Mouse (Mus musculus): ENCODE results near the gene Txndc17. TPM values are rescaled to one million over a fixed set of nuclear protein-coding genes. Genes with fewer than 3 reads are reported as not detected.
"Not testable (repeated sequence)": the region's sequence is repeated elsewhere in the genome, so short reads cannot be mapped to it uniquely, and the experiment has no call there.

Gene Txndc17
- 66.5 and 78.4 TPM in 2 replicates for polyA plus RNA-seq (2012; rRNA removed)

DNA sequence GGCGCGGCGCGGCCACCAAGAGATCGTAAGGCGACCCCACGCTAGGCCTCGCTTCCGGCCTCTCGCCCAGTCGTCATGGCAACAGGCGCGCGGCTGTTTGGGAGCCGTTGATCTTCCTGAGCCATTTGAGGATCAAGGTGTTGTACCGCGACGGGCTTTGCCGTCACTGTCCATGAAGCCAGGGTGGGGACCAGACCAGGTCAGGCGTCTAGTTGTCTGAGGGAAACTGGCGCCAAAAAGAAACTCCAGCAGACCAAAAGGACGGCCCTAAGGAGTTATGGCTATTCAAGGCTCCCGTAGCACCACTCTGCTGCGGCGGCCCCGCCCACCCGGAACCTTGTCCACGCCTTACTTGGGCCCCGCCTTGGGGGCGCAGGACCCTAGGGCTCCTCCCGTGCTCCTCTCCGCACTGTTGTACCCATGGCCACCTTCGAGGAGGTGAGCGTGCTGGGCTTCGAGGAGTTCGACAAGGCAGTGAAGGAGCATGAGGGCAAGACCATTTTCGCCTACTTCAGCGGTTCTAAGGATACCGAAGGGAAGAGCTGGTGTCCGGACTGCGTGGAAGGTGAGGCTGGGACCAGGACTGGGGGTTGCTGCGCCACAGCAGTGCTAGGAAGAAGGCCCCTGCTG is at the start of gene Txndc17, which contains the start of gene 4933427D14Rik:
Gene Txndc17, plus strand, starts transcription at position 344 of the 630 bp plus-strand sequence.
Gene 4933427D14Rik, minus strand, starts transcription at position 256 of the 630 bp plus-strand sequence.
- DNase-seq (ENCODE audit: low read depth): peak; percentile 94
- TF ChIP-seq POLR2A (IDR thresholded peaks at IDR 0.05; ENCODE audit: borderline replicate concordance, extremely low read depth, insufficient read depth, insufficient read length, poor library complexity, severe bottlenecking): peak; percentile 23; the same call in 1 of the 2 replicates
- no peak for TF ChIP-seq CTCF (IDR thresholded peaks at IDR 0.05; ENCODE audit: borderline replicate concordance, extremely low read depth, insufficient read depth, insufficient read length)

DNA sequence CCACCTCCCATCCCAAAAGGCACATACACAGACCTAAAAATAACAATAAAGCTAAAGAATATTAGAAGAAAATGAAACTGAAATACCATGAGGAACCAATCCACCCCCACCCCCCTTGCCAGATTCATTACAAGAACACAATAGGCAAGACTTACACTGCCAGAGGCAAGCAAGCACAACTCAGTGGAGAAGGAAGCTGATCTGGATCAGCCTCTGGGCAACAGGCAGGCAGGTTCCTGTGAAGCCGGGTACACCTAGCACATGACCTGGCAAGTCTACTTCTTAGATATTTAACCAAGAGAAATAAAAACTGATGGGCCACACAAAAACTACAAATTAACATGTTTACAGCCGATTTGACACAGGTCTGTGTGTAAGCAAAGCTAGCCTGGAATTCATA is 44.1 kb upstream of the Txndc17 start:
- DNase-seq (ENCODE audit: low read depth): no peak
- no peak for TF ChIP-seq CTCF (IDR thresholded peaks at IDR 0.05; ENCODE audit: borderline replicate concordance, extremely low read depth, insufficient read depth, insufficient read length)

DNA sequence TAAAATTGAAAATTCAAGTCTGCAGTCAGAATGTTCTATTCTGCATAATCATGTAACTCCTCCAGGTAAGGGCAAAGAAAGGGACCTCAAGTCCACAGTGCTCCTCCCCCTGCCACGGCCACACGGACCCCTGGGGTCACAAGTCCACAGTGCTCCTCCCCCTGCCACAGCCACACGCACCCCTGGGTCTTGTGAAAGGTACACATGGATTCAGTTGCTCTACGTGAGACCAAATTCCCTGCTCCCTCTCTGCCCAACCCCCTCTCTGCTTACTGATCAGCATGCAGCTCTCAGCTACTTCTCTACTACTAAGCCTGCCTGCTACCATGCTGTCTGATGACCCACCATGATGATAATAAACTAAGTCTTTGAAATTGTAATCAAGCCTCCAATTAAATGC is 37.5 kb upstream of the Txndc17 start:
- no peak for DNase-seq (ENCODE audit: low read depth)
- TF ChIP-seq CTCF (IDR thresholded peaks at IDR 0.05; ENCODE audit: borderline replicate concordance, extremely low read depth, insufficient read depth, insufficient read length): no peak
- no peak for TF ChIP-seq POLR2A (IDR thresholded peaks at IDR 0.05; ENCODE audit: borderline replicate concordance, extremely low read depth, insufficient read depth, insufficient read length, poor library complexity, severe bottlenecking)

DNA sequence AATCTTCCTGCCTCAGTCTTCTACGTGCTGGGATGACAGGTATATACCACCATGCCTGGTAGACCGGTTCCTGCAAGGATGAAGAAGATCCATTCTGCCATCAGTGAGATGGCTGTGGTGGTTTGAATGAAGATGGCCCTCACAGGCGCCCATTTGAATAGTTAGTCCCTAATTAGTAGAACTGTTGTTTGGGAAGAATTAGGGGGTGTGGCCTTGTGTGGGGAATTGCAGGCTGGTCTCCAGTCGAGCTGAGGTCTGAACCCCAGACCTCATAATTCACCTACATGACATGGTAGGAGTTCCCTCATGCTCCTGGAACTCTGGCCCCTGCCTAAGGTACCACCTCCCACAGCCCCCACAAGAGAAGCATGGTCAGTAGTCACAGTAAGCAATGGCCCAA is 35.4 kb upstream of the Txndc17 start:
- DNase-seq (ENCODE audit: low read depth): not testable (repeated sequence)

DNA sequence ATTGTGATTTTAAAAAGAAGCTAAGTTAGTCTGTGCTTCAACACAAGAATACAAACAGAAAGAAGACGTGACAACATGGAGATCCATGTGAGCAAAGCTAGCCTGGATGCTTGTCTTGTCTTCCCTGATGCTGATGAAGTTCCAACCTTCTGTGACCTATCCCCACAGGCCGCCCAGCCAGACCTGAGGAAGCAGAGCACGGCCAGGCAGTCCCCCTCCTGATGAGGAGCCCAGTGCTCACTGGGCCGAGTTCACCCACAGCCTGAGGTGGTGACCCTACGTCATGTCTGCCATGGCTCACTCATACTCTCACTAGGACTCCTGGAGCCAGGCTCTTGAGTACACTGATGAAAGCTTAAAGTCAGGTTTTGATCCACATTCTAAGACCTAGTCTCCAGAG is 33.8 kb upstream of the Txndc17 start:
- no peak for DNase-seq (ENCODE audit: low read depth)
- TF ChIP-seq POLR2A (IDR thresholded peaks at IDR 0.05; ENCODE audit: borderline replicate concordance, extremely low read depth, insufficient read depth, insufficient read length, poor library complexity, severe bottlenecking): no peak
- TF ChIP-seq CTCF (IDR thresholded peaks at IDR 0.05; ENCODE audit: borderline replicate concordance, extremely low read depth, insufficient read depth, insufficient read length): no peak

DNA sequence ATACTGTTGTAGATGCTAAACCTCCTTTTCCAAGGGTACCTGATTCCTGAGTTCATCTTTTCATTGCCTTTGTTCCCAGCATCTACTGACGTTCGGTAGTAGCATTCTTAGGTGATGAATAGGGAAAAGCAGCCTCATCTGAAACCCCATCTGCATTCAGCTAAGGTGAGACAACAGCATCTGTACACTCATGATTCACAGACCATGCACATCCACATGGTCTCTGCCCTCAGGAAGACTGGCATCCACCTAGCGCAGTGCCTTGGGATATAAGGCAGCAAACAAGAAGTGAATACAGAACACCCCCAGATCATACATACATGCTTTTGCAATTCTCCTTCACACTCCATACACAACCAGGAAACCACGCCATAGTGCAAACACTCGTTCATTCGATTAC is 32.6 kb upstream of the Txndc17 start:
- TF ChIP-seq POLR2A (IDR thresholded peaks at IDR 0.05; ENCODE audit: borderline replicate concordance, extremely low read depth, insufficient read depth, insufficient read length, poor library complexity, severe bottlenecking) (no peak), CTCF (IDR thresholded peaks at IDR 0.05; ENCODE audit: borderline replicate concordance, extremely low read depth, insufficient read depth, insufficient read length) (no peak)
- no peak for DNase-seq (ENCODE audit: low read depth)

DNA sequence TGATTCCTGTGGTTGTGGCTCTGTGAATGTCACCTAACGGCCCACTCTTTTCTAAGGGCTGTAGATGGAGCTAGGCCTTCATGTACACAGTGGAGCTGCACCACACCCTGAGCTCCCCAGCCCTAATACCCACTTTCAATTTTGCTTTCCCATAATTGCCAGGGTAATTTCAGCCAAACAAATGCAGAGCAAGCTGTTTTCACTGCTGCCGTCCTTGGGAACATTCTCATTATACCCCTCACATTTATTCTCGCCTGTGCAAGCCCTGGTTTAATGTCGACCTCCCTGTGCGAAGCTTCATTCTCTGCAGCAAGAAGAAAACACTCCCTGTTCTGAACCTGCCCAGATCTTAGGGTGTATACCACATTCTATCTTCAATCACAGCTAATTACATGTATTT is 31.4 kb upstream of the Txndc17 start:
- peak; percentile 50 for DNase-seq (ENCODE audit: low read depth)
- TF ChIP-seq POLR2A (IDR thresholded peaks at IDR 0.05; ENCODE audit: borderline replicate concordance, extremely low read depth, insufficient read depth, insufficient read length, poor library complexity, severe bottlenecking): no peak
- no peak for TF ChIP-seq CTCF (IDR thresholded peaks at IDR 0.05; ENCODE audit: borderline replicate concordance, extremely low read depth, insufficient read depth, insufficient read length)

DNA sequence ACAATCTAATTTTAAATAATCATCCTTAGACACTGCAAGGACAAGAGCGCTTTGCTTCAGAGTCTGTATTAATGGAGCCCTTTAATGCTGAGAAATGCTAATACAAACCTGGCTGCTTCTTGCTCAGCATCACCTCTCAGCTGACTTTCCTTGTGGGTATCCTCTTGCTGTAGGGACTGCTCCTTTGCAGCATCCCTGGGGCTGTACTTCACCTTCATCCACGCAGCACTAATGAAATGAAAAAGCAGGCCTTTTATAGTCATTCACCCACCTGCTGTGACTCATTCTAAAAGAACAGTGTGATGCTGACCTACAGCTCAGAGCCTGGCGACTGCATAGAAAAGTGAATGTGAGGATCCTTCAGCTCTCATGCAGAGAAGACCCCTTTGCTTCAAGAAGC is 30.8 kb upstream of the Txndc17 start:
- peak; percentile 67 for DNase-seq (ENCODE audit: low read depth)
- TF ChIP-seq CTCF (IDR thresholded peaks at IDR 0.05; ENCODE audit: borderline replicate concordance, extremely low read depth, insufficient read depth, insufficient read length): no peak
- TF ChIP-seq POLR2A (IDR thresholded peaks at IDR 0.05; ENCODE audit: borderline replicate concordance, extremely low read depth, insufficient read depth, insufficient read length, poor library complexity, severe bottlenecking): no peak

DNA sequence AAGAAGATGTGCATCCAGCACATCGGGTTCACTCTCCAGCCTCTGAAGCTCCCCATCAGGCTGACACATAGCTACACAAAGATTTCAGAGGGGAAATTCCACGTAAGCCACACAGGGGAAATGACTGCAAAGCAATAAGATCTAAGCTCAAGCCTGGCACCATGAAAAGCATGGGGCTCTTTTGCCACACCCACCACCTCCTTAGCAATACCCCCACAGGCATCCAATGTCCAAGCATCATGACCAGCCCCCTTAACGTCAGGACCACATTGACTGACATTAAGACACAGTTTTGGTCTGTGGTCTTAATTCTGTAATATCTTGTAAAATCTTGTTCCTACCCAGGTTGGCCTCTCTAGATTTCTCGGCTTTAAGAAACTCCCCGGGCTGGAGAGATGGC is 26.8 kb upstream of the Txndc17 start:
- TF ChIP-seq POLR2A (IDR thresholded peaks at IDR 0.05; ENCODE audit: borderline replicate concordance, extremely low read depth, insufficient read depth, insufficient read length, poor library complexity, severe bottlenecking): no peak
- no peak for TF ChIP-seq CTCF (IDR thresholded peaks at IDR 0.05; ENCODE audit: borderline replicate concordance, extremely low read depth, insufficient read depth, insufficient read length)
- no peak for DNase-seq (ENCODE audit: low read depth)

DNA sequence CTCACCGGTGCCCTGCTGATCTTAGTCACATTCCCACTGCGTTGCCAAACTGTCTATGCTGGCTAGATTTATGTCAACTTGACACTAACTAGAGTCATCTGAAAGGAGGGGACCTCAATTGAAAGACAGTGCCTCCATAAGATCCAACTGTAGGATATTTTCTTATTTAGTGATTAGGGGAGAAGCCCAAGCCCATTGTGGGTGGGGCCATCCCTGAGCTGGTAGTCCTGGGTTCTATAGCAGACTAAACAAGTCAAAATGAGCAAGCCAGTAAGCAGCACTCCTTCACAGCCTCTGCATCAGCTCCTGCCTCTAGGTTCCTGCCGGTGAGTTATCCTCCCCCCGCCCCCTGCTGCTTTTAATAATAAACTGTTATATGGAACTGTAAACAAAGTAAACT is 26.2 kb upstream of the Txndc17 start:
- no peak for TF ChIP-seq POLR2A (IDR thresholded peaks at IDR 0.05; ENCODE audit: borderline replicate concordance, extremely low read depth, insufficient read depth, insufficient read length, poor library complexity, severe bottlenecking)
- TF ChIP-seq CTCF (IDR thresholded peaks at IDR 0.05; ENCODE audit: borderline replicate concordance, extremely low read depth, insufficient read depth, insufficient read length): no peak
- no peak for DNase-seq (ENCODE audit: low read depth)

DNA sequence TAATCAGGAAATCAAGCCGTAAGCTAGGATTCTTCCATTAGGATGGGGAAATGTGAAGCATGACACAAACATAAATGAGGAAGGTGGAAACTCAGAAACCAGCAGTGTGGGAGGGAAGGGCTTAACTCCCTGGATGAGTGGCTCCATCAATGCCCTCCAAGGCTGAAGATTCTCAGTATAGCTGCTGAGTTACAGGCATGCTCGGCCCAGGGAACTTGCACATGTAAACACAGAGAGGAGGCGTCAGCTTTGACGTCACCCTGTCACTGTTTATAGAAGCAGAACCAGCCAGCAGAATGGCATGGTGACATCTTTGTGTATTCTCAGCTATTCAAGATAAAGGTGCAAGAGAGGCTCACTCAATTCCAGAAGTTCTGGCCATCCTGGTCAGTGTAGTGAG is 23.1 kb upstream of the Txndc17 start:
- TF ChIP-seq POLR2A (IDR thresholded peaks at IDR 0.05; ENCODE audit: borderline replicate concordance, extremely low read depth, insufficient read depth, insufficient read length, poor library complexity, severe bottlenecking): no peak
- no peak for TF ChIP-seq CTCF (IDR thresholded peaks at IDR 0.05; ENCODE audit: borderline replicate concordance, extremely low read depth, insufficient read depth, insufficient read length)
- DNase-seq (ENCODE audit: low read depth): no peak

DNA sequence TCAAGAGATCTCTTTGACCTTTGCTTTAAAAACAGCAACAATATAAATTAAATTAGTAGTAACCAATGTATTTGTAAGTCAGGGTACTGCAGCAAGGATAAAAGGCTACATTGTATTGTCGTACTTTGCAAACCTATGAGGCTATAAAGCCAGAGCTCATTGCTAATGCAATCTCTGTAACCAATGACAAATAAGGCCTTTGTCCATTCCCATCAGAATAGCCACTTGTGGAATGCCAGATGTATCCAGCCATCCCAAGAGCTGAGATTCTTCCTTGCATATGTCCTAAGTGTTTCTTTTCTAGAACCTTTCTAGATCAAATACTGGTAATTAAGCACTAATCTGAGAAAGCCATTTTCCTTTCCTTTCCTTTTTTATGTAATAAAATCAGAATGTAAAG is 16.5 kb upstream of the Txndc17 start:
- no peak for DNase-seq (ENCODE audit: low read depth)
- TF ChIP-seq CTCF (IDR thresholded peaks at IDR 0.05; ENCODE audit: borderline replicate concordance, extremely low read depth, insufficient read depth, insufficient read length) (no peak), POLR2A (IDR thresholded peaks at IDR 0.05; ENCODE audit: borderline replicate concordance, extremely low read depth, insufficient read depth, insufficient read length, poor library complexity, severe bottlenecking) (no peak)

DNA sequence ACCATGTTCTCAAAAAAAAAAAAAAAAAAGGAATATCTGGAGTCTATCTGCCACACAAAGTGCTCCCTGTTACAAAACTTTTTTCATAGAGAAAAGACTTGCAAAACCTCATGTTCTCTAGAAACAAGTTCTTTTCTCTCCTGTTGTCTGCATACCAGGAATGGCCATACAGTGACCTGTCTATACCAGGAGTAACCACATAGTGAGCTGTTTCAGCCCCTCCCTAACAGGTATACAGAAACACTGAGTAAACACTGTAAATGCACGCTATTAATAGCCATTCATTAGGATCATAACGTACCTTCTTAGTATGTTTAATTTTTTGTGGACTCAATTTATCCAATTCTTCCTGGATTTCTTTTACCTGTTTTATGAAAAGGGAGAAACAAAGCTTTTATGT is 13.1 kb upstream of the Txndc17 start:
- no peak for DNase-seq (ENCODE audit: low read depth)
- TF ChIP-seq POLR2A (IDR thresholded peaks at IDR 0.05; ENCODE audit: borderline replicate concordance, extremely low read depth, insufficient read depth, insufficient read length, poor library complexity, severe bottlenecking): no peak
